17 mouse cellular contexts compared by ENCODE assay signal in genomic region chr1:168215468-168215867, GRCm38 (mm10).
DNase-seq lines count a peak whose midpoint lies in the region; ATAC-seq lines count a peak whose summit lies in the region.
"Had no signal": no experiment of that assay in that cellular context is flagged by ENCODE, and none has a peak within 500 bp of the region (broad histone marks: within the 10 kb centered on the region; RNA-seq: fewer than 3 reads in every experiment).

No protein-coding gene starts in this region.

- H3K4me2 ChIP-seq in embryonic facial prominence, embryonic 12.5 days (replicated peaks) = no peak overlapping the region
- H3K4me2 ChIP-seq in heart, embryonic 13.5 days = no peak overlapping the region
- H3K4me2 ChIP-seq in midbrain, embryonic 15.5 days = no peak overlapping the region
- no peak overlapping the region for H3K4me2 ChIP-seq in midbrain, embryonic 16.5 days (ENCODE audit: low read length)

- DNase-seq in embryonic facial prominence, embryonic 10.5 days (ENCODE audit: low spot score) = no peak
- DNase-seq in heart, adult 8-10 months (ENCODE audit: low spot score) = no peak
- no peak for DNase-seq in left cerebral cortex, postnatal 10 days (ENCODE audit: extremely low spot score in 1 of 2, low spot score in 2 of 2)
- DNase-seq: gastrocnemius, postnatal 14 days; kidney, adult 2 months; kidney, postnatal 14 days; liver, postnatal 0 days; retina, postnatal 1 day; thymus, postnatal 25 days had no signal

- H3K9me3 ChIP-seq in embryonic facial prominence, embryonic 12.5 days = no peaks in the 10 kb centered on the region
- H3K9me3 ChIP-seq in embryonic facial prominence, embryonic 10.5 days = no peaks in the 10 kb centered on the region
- no peaks in the 10 kb centered on the region for H3K9me3 ChIP-seq in heart, embryonic 13.5 days
- no peaks in the 10 kb centered on the region for H3K9me3 ChIP-seq in midbrain, embryonic 15.5 days
- H3K9me3 ChIP-seq in midbrain, embryonic 16.5 days (replicated peaks; ENCODE audit: control insufficient read depth, low read length, poor library complexity, severe bottlenecking) = no peaks in the 10 kb centered on the region
- H3K9me3 ChIP-seq: limb, embryonic 10.5 days; megakaryocyte, embryonic 14.5 days had no signal

- peak overlapping the region; percentile 41; the same call in 1 of the 2 replicates for H3K27ac ChIP-seq in embryonic facial prominence, embryonic 12.5 days
- H3K27ac ChIP-seq in embryonic facial prominence, embryonic 10.5 days (replicated peaks) = no peak overlapping the region
- peak overlapping the region; percentile 45; the same call in 1 of the 2 replicates for H3K27ac ChIP-seq in heart, embryonic 13.5 days (replicated peaks)
- H3K27ac ChIP-seq in midbrain, embryonic 15.5 days = 0 out of 2 replicates have a peak overlapping the region, but pooled peaks have one; percentile 46
- no peak overlapping the region for H3K27ac ChIP-seq in midbrain, embryonic 16.5 days (ENCODE audit: low read length)
- H3K27ac ChIP-seq: limb, embryonic 10.5 days had no signal

- no peaks in the 10 kb centered on the region for H3K27me3 ChIP-seq in embryonic facial prominence, embryonic 12.5 days
- H3K27me3 ChIP-seq in embryonic facial prominence, embryonic 10.5 days (replicated peaks; ENCODE audit: low read depth, poor library complexity, severe bottlenecking) = no peaks in the 10 kb centered on the region
- H3K27me3 ChIP-seq in heart, embryonic 13.5 days (replicated peaks) = no peaks in the 10 kb centered on the region
- no peaks in the 10 kb centered on the region; the same call in 1 of the 2 replicates for H3K27me3 ChIP-seq in midbrain, embryonic 15.5 days (replicated peaks)
- H3K27me3 ChIP-seq in midbrain, embryonic 16.5 days (ENCODE audit: control insufficient read depth, insufficient read depth, low read depth, low read length) = no peaks in the 10 kb centered on the region
- H3K27me3 ChIP-seq: megakaryocyte, embryonic 14.5 days had no signal

- H3K4me1 ChIP-seq in embryonic facial prominence, embryonic 12.5 days = peaks cover 67% of the 10 kb centered on the region
- H3K4me1 ChIP-seq in embryonic facial prominence, embryonic 10.5 days = peaks cover 63% of the 10 kb centered on the region
- H3K4me1 ChIP-seq in heart, embryonic 13.5 days = peaks cover 67% of the 10 kb centered on the region
- H3K4me1 ChIP-seq in midbrain, embryonic 15.5 days = peaks cover 59% of the 10 kb centered on the region
- H3K4me1 ChIP-seq in midbrain, embryonic 16.5 days (ENCODE audit: control insufficient read depth, insufficient read depth, low read length) = peaks cover 45% of the 10 kb centered on the region

- no peak for ATAC-seq in embryonic facial prominence, embryonic 12.5 days (ENCODE audit: insufficient number of reproducible peaks, insufficient read depth, low FRiP score, low TSS enrichment)
- no peak for ATAC-seq in heart, embryonic 13.5 days (ENCODE audit: extremely low read depth, insufficient number of reproducible peaks, low FRiP score, low TSS enrichment)
- no peak for ATAC-seq in midbrain, embryonic 15.5 days (replicated peaks)
- no peak for ATAC-seq in midbrain, embryonic 16.5 days
- ATAC-seq: liver, postnatal 0 days had no signal

- 55% methylated on average over 6 of the region's 6 CpGs for WGBS in embryonic facial prominence, embryonic 12.5 days
- WGBS in embryonic facial prominence, embryonic 10.5 days = 74% methylated on average over 6 of the region's 6 CpGs
- WGBS in heart, embryonic 13.5 days = 49% methylated on average over 6 of the region's 6 CpGs
- 43% methylated on average over 6 of the region's 6 CpGs for WGBS in midbrain, embryonic 15.5 days
- 54% methylated on average over 6 of the region's 6 CpGs for WGBS in midbrain, embryonic 16.5 days

- no peak overlapping the region for H3K4me3 ChIP-seq in embryonic facial prominence, embryonic 12.5 days
- no peak overlapping the region for H3K4me3 ChIP-seq in embryonic facial prominence, embryonic 10.5 days
- no peak overlapping the region for H3K4me3 ChIP-seq in heart, embryonic 13.5 days
- no peak overlapping the region for H3K4me3 ChIP-seq in midbrain, embryonic 15.5 days
- H3K4me3 ChIP-seq in midbrain, embryonic 16.5 days (ENCODE audit: low read depth, low read length) = no peak overlapping the region
- H3K4me3 ChIP-seq: erythroblast, embryonic 14.5 days; limb, embryonic 10.5 days had no signal

- intact Hi-C loops in left cerebral cortex, postnatal 10 days (cut with DNase I) = loop anchor here (2.0 to 10.0 kb wide), 3 partner anchors 215 to 1239 kb away; no protein-coding TSS in a partner anchor

- H3K9ac ChIP-seq in embryonic facial prominence, embryonic 12.5 days = no peak overlapping the region
- H3K9ac ChIP-seq in heart, embryonic 13.5 days = peak overlapping the region; percentile 33
- H3K9ac ChIP-seq in midbrain, embryonic 15.5 days = no peak overlapping the region
- no peak overlapping the region for H3K9ac ChIP-seq in midbrain, embryonic 16.5 days (ENCODE audit: low read depth, low read length)
- H3K9ac ChIP-seq: liver, postnatal 0 days had no signal

- no peaks in the 10 kb centered on the region for H3K36me3 ChIP-seq in embryonic facial prominence, embryonic 12.5 days
- peaks cover under 1% of the 10 kb centered on the region for H3K36me3 ChIP-seq in embryonic facial prominence, embryonic 10.5 days (replicated peaks)
- H3K36me3 ChIP-seq in heart, embryonic 13.5 days = no peaks in the 10 kb centered on the region
- no peaks in the 10 kb centered on the region for H3K36me3 ChIP-seq in midbrain, embryonic 15.5 days (replicated peaks)
- no peaks in the 10 kb centered on the region for H3K36me3 ChIP-seq in midbrain, embryonic 16.5 days (ENCODE audit: control insufficient read depth, insufficient read depth, low read length)
- H3K36me3 ChIP-seq: G1E had no signal

Comparison
In these comparisons a context has a peak if more than half of its experiments do, and no peak if none do; other contexts are left out.
1. H3K27ac ChIP-seq: peak in embryonic facial prominence, embryonic 12.5 days (single experiment), heart, embryonic 13.5 days (single experiment) and midbrain, embryonic 15.5 days (single experiment); none in embryonic facial prominence, embryonic 10.5 days (single experiment) and midbrain, embryonic 16.5 days (single experiment).